Mouse (Mus musculus) G1E (cell line): ENCODE data around the gene Rcor1.

ENCODE experiments used
- CTCF ChIP-seq: IDR thresholded peaks from 2 replicates; pipeline ENCODE4 v1.5.1; 2012; ENCODE audit warnings: low read depth, low read length, inconsistent platforms, mixed read lengths
- GATA1 ChIP-seq: IDR thresholded peaks from 2 replicates; pipeline ENCODE4 v1.6.1; 2012; ENCODE audit warnings: borderline replicate concordance, low read length, inconsistent platforms, mixed read lengths
- GATA2 ChIP-seq: IDR thresholded peaks from 2 replicates; pipeline ENCODE4 v1.6.1; 2012; ENCODE audit warnings: low read depth, low read length, inconsistent platforms, borderline replicate concordance
- POLR2AphosphoS5 ChIP-seq: IDR thresholded peaks from 2 replicates; pipeline ENCODE4 v1.6.1; 2012; ENCODE audit warnings: low read depth, low read length, inconsistent platforms; ENCODE audit not compliant: insufficient replicate concordance
- TAL1 ChIP-seq: conservative IDR thresholded peaks from 2 replicates; pipeline ENCODE4 v1.6.1; 2012; ENCODE audit warnings: low read depth, low read length, inconsistent platforms, mixed read lengths

GRCm38 (mm10) chr12:110989409-110989808, 49.7 kb upstream of the Rcor1 start:
- TF ChIP-seq TAL1: no peak
- no peak for TF ChIP-seq CTCF
- no peak for TF ChIP-seq GATA1
- TF ChIP-seq POLR2AphosphoS5: no peak
- no peak for TF ChIP-seq GATA2
